8 mouse cellular contexts compared by ENCODE assay signal in genomic region chr3:69289833-69290232, GRCm38 (mm10). TPM values are rescaled to one million over a fixed set of nuclear protein-coding genes. Genes with fewer than 3 reads are reported as not detected.
DNase-seq lines count a peak whose midpoint lies in the region; ATAC-seq and TF ChIP-seq lines count a peak whose summit lies in the region.

No protein-coding gene starts in this region.

- no peaks in the 10 kb centered on the region for H3K27me3 ChIP-seq in midbrain, embryonic 14.5 days (ENCODE audit: control insufficient read depth, insufficient read depth, low read length)
- H3K27me3 ChIP-seq in midbrain, embryonic 10.5 days (ENCODE audit: low read depth, poor library complexity, severe bottlenecking), result no peaks in the 10 kb centered on the region
- H3K27me3 ChIP-seq in embryonic facial prominence, embryonic 15.5 days, result 0 out of 2 replicates have a peak, but pooled peaks cover 3% of the 10 kb centered on the region
- no peaks in the 10 kb centered on the region for H3K27me3 ChIP-seq in midbrain, embryonic 16.5 days (ENCODE audit: control insufficient read depth, insufficient read depth, low read depth, low read length)
- no peaks in the 10 kb centered on the region for H3K27me3 ChIP-seq in stomach, postnatal 0 days (ENCODE audit: control insufficient read depth, insufficient read depth, low read length)

- H3K9ac ChIP-seq in midbrain, embryonic 14.5 days (replicated peaks; ENCODE audit: low read length), result no peak overlapping the region
- H3K9ac ChIP-seq in embryonic facial prominence, embryonic 15.5 days, result no peak overlapping the region
- no peak overlapping the region for H3K9ac ChIP-seq in midbrain, embryonic 16.5 days (ENCODE audit: low read depth, low read length)
- no peak overlapping the region for H3K9ac ChIP-seq in stomach, postnatal 0 days (ENCODE audit: low read length)

- no peak for TF ChIP-seq CTCF in stomach, postnatal 0 days (IDR thresholded peaks at IDR 0.05; ENCODE audit: low read depth)

- H3K4me3 ChIP-seq in midbrain, embryonic 14.5 days (replicated peaks; ENCODE audit: low read depth, low read length), result no peak overlapping the region
- H3K4me3 ChIP-seq in midbrain, embryonic 10.5 days, result no peak overlapping the region
- H3K4me3 ChIP-seq in embryonic facial prominence, embryonic 15.5 days (replicated peaks), result no peak overlapping the region
- no peak overlapping the region for H3K4me3 ChIP-seq in midbrain, embryonic 16.5 days (ENCODE audit: low read depth, low read length)
- H3K4me3 ChIP-seq in stomach, postnatal 0 days (ENCODE audit: low read depth, low read length), result no peak overlapping the region

- no peaks in the 10 kb centered on the region for H3K4me1 ChIP-seq in midbrain, embryonic 14.5 days (ENCODE audit: control insufficient read depth, insufficient read depth, low read length)
- no peaks in the 10 kb centered on the region for H3K4me1 ChIP-seq in midbrain, embryonic 10.5 days
- H3K4me1 ChIP-seq in embryonic facial prominence, embryonic 15.5 days, result 0 out of 2 replicates have a peak, but pooled peaks cover 8% of the 10 kb centered on the region
- H3K4me1 ChIP-seq in midbrain, embryonic 16.5 days (ENCODE audit: control insufficient read depth, insufficient read depth, low read length), result no peaks in the 10 kb centered on the region
- H3K4me1 ChIP-seq in stomach, postnatal 0 days (replicated peaks; ENCODE audit: control insufficient read depth, insufficient read depth), result 0 out of 2 replicates have a peak, but pooled peaks cover 3% of the 10 kb centered on the region

- no peaks in the 10 kb centered on the region for H3K9me3 ChIP-seq in midbrain, embryonic 14.5 days (ENCODE audit: control insufficient read depth, low read length)
- no peaks in the 10 kb centered on the region for H3K9me3 ChIP-seq in midbrain, embryonic 10.5 days (replicated peaks)
- no peaks in the 10 kb centered on the region for H3K9me3 ChIP-seq in embryonic facial prominence, embryonic 15.5 days (replicated peaks)
- H3K9me3 ChIP-seq in midbrain, embryonic 16.5 days (replicated peaks; ENCODE audit: control insufficient read depth, low read length, poor library complexity, severe bottlenecking), result no peaks in the 10 kb centered on the region
- no peaks in the 10 kb centered on the region for H3K9me3 ChIP-seq in stomach, postnatal 0 days (ENCODE audit: control insufficient read depth, low read length)

- H3K36me3 ChIP-seq in midbrain, embryonic 14.5 days (ENCODE audit: control insufficient read depth, insufficient read depth, low read length), result no peaks in the 10 kb centered on the region
- no peaks in the 10 kb centered on the region for H3K36me3 ChIP-seq in midbrain, embryonic 10.5 days
- H3K36me3 ChIP-seq in embryonic facial prominence, embryonic 15.5 days, result no peaks in the 10 kb centered on the region
- H3K36me3 ChIP-seq in midbrain, embryonic 16.5 days (ENCODE audit: control insufficient read depth, insufficient read depth, low read length), result no peaks in the 10 kb centered on the region
- no peaks in the 10 kb centered on the region for H3K36me3 ChIP-seq in stomach, postnatal 0 days (ENCODE audit: control insufficient read depth, insufficient read depth, low read length)

- WGBS in midbrain, embryonic 14.5 days, result 81% methylated on average over 14 of the region's 14 CpGs
- 91% methylated on average over 14 of the region's 14 CpGs for WGBS in midbrain, embryonic 10.5 days
- 51% methylated on average over 14 of the region's 14 CpGs for WGBS in embryonic facial prominence, embryonic 15.5 days
- 72% methylated on average over 14 of the region's 14 CpGs for WGBS in midbrain, embryonic 16.5 days
- 69% methylated on average over 14 of the region's 14 CpGs for WGBS in stomach, postnatal 0 days

- DNase-seq in midbrain, embryonic 14.5 days, result peak; percentile 46
- DNase-seq in midbrain, embryonic 10.5 days (ENCODE audit: low spot score), result no peak
- DNase-seq in layer of hippocampus, adult 18-20 months (ENCODE audit: low spot score in 2 of 2), result peak; percentile 22 to 38
- peak; percentile 63 for DNase-seq in thymus, postnatal 0 days (ENCODE audit: low spot score)
- no peak for DNase-seq in stomach, postnatal 0 days (ENCODE audit: low spot score)
- DNase-seq in urinary bladder, adult 2 months (ENCODE audit: low spot score), result no peak

- H3K27ac ChIP-seq in midbrain, embryonic 14.5 days (replicated peaks; ENCODE audit: low read depth, low read length), result no peak overlapping the region
- H3K27ac ChIP-seq in midbrain, embryonic 10.5 days (replicated peaks), result no peak overlapping the region
- no peak overlapping the region for H3K27ac ChIP-seq in embryonic facial prominence, embryonic 15.5 days (replicated peaks)
- no peak overlapping the region for H3K27ac ChIP-seq in midbrain, embryonic 16.5 days (ENCODE audit: low read length)
- H3K27ac ChIP-seq in stomach, postnatal 0 days (replicated peaks), result no peak overlapping the region

- ATAC-seq in midbrain, embryonic 14.5 days (ENCODE audit: low FRiP score, low TSS enrichment), result no peak
- ATAC-seq in embryonic facial prominence, embryonic 15.5 days (ENCODE audit: insufficient number of reproducible peaks, low FRiP score, low TSS enrichment, low read depth), result no peak
- ATAC-seq in midbrain, embryonic 16.5 days, result peak; percentile 74
- ATAC-seq in stomach, postnatal 0 days (ENCODE audit: low FRiP score, low TSS enrichment), result no peak

- TF ChIP-seq EP300 in stomach, postnatal 0 days (optimal IDR thresholded peaks at IDR 0.05), result no peak

- no peak overlapping the region for H3K4me2 ChIP-seq in midbrain, embryonic 14.5 days (ENCODE audit: low read length)
- peak overlapping the region; percentile 16; the same call in 1 of the 2 replicates for H3K4me2 ChIP-seq in embryonic facial prominence, embryonic 15.5 days (replicated peaks)
- H3K4me2 ChIP-seq in midbrain, embryonic 16.5 days (ENCODE audit: low read length), result peak overlapping the region; percentile 32
- H3K4me2 ChIP-seq in stomach, postnatal 0 days (replicated peaks; ENCODE audit: low read depth), result no peak overlapping the region

RNA-seq across cellular contexts. Expression of gene Ppm1l, which starts 26.8 kb away (rescaled TPM):
- polyA plus RNA-seq in midbrain, embryonic 14.5 days (2014; fragmentation: Nextera tagmentation; extraction: Ambion mirVana), result 20.4 and 26.2 TPM in 2 replicates
- 14.8 and 15.6 TPM in 2 replicates for polyA plus RNA-seq in midbrain, embryonic 10.5 days (2016; fragmentation: Nextera tagmentation; extraction: Ambion mirVana)
- 7.3 and 9.2 TPM in 2 replicates for polyA plus RNA-seq in embryonic facial prominence, embryonic 15.5 days (2015; fragmentation: Nextera tagmentation; extraction: Ambion mirVana)
- 10 to 100 TPM; 48.0 to 49.8 TPM for total RNA-seq in layer of hippocampus, adult 18-20 months (2021)
- polyA plus RNA-seq in midbrain, embryonic 16.5 days (2015; fragmentation: Nextera tagmentation; extraction: Ambion mirVana), result 19.3 and 25.7 TPM in 2 replicates
- 5.1 and 5.9 TPM in 2 replicates for polyA plus RNA-seq in thymus, postnatal 0 days (2015; fragmentation: Nextera tagmentation; extraction: Ambion mirVana)
- 6.0 and 7.0 TPM in 2 replicates for polyA plus RNA-seq in stomach, postnatal 0 days (2015; fragmentation: Nextera tagmentation; extraction: Ambion mirVana)
- 6.7 and 10.3 TPM in 2 replicates for polyA plus RNA-seq in urinary bladder, adult 2 months (2012; rRNA removed)

Comparison
In these comparisons a context has a peak if more than half of its experiments do, and no peak if none do; other contexts are left out.
1. DNase-seq: peak in midbrain, embryonic 14.5 days (single experiment), layer of hippocampus, adult 18-20 months (2 of 2) and thymus, postnatal 0 days (single experiment); none in midbrain, embryonic 10.5 days (single experiment), stomach, postnatal 0 days (single experiment) and urinary bladder, adult 2 months (single experiment).
2. H3K4me2 ChIP-seq: peak in embryonic facial prominence, embryonic 15.5 days (single experiment) and midbrain, embryonic 16.5 days (single experiment); none in midbrain, embryonic 14.5 days (single experiment) and stomach, postnatal 0 days (single experiment).